Mouse (Mus musculus): Measurements from ENCODE around the gene Trmt13. TPM values are rescaled to one million over a fixed set of nuclear protein-coding genes. Genes with fewer than 3 reads are reported as not detected.

Gene Trmt13
- polyA plus RNA-seq, 1 experiment from 2014 or later, result 29.1 TPM

DNA sequence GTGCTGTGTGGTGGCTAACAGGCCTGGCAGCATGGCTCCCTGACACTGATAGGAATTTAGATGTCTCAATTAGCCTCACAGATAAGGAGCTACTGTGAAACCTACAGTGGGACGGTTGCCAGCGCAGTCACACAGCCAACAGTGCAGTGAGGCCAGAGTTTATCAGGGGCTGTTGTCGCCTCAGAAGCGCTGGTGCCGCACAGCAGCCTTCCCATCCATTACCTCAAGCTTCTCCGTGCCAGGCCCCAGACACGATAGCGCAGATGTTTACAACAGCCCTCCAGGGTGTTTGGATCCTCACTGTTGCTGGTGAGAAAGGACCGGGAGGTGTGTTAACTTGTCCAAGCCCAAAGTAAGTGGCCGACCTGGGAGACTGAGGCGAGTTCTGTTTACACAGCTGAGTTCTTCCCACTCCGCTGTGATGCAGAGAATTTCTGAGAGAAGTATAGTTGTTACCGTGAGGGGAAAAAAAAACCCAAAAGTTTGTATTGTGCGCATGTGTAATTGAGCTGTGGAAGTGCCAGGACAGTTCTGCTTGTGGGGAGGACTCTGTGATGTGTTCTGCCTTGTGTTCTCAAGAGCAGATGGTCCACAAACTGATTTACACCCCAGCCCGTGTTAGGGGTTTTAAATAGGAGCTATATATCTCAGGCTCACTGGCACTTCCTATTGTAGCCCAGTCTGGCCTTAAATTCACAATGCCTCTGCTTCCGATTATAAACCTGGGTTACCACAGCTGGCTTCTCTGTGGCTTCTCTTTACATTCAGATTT lies 77.8 kb downstream of the Trmt13 start:
- H3K27ac ChIP-seq (replicated peaks), result peak overlapping the region; percentile 76
- ATAC-seq (ENCODE audit: low FRiP score), result peak; percentile 86
- 8% methylated on average over 16 of the region's 16 CpGs for WGBS

More for the DNA sequence above, 77.8 kb downstream of the Trmt13 start:
- H3K4me1 ChIP-seq, result peaks cover 15% of the 10 kb centered on the region
- no peaks in the 10 kb centered on the region for H3K27me3 ChIP-seq (replicated peaks)
- H3K9ac ChIP-seq (replicated peaks), result no peak overlapping the region
- peaks cover 40% of the 10 kb centered on the region for H3K36me3 ChIP-seq
- no peaks in the 10 kb centered on the region for H3K9me3 ChIP-seq (replicated peaks)
- peak overlapping the region; percentile 40 for H3K4me2 ChIP-seq
- no peak overlapping the region for H3K4me3 ChIP-seq (replicated peaks)

Other genes with a start within 250 kb of the Trmt13 start
- 3.5 and 5.4 TPM in 2 replicates for gene Cdc14a, start 190.6 kb downstream of the Trmt13 start, polyA plus RNA-seq (2015; fragmentation: Nextera tagmentation; extraction: Ambion mirVana)
- gene Rtca, start 106.4 kb downstream of the Trmt13 start, polyA plus RNA-seq (2015; fragmentation: Nextera tagmentation; extraction: Ambion mirVana), result 99.8 and 112 TPM in 2 replicates
- 13.7 and 15.4 TPM in 2 replicates for gene Dbt, start 101.5 kb downstream of the Trmt13 start, polyA plus RNA-seq (2015; fragmentation: Nextera tagmentation; extraction: Ambion mirVana)
- 0.40 and 0.45 TPM in 2 replicates for gene Lrrc39, start 51.6 kb downstream of the Trmt13 start, polyA plus RNA-seq (2015; fragmentation: Nextera tagmentation; extraction: Ambion mirVana)
- gene Sass6, start 19.6 kb downstream of the Trmt13 start, polyA plus RNA-seq (2015; fragmentation: Nextera tagmentation; extraction: Ambion mirVana), result 12.9 and 17.0 TPM in 2 replicates
- gene Mfsd14a, start 48.1 kb upstream of the Trmt13 start, polyA plus RNA-seq (2015; fragmentation: Nextera tagmentation; extraction: Ambion mirVana), result 59.9 and 68.5 TPM in 2 replicates
- gene Gm43191, start 66.7 kb upstream of the Trmt13 start, polyA plus RNA-seq (2015; fragmentation: Nextera tagmentation; extraction: Ambion mirVana), result not detected in 2 replicates
- 7.8 and 10.0 TPM in 2 replicates for gene Slc35a3, start 98.2 kb upstream of the Trmt13 start, polyA plus RNA-seq (2015; fragmentation: Nextera tagmentation; extraction: Ambion mirVana)
- gene Agl, start 193.6 kb upstream of the Trmt13 start, polyA plus RNA-seq (2015; fragmentation: Nextera tagmentation; extraction: Ambion mirVana), result 17.0 TPM in 2 replicates
- gene Frrs1, start 244.9 kb upstream of the Trmt13 start, polyA plus RNA-seq (2015; fragmentation: Nextera tagmentation; extraction: Ambion mirVana), result 5.3 and 10.1 TPM in 2 replicates

All from neural tube, embryonic 15.5 days (tissue).